Mouse (Mus musculus) neural tube, embryonic 14.5 days (tissue): ENCODE measurements around the gene Zfp949. TPM values are rescaled to one million over a fixed set of nuclear protein-coding genes. Genes with fewer than 3 reads are reported as not detected.
A peak's percentile ranks its signal among the peaks of the same experiment; 100 is the strongest.

Experiments used
- ATAC-seq: fragments of 200-750 bp; cut with Nextera tagmentation; 2 replicates; pipeline ENCODE4 v1.8.0; 2017; ENCODE audit warnings: low read depth, mild to moderate bottlenecking, moderate TSS enrichment, moderate library complexity
- H3K27ac ChIP-seq: fragments of 300-500 bp; sonication (generic); 2 replicates; pipeline ENCODE4 v1.5.1; 2014; ENCODE audit warnings: low read depth, mild to moderate bottlenecking, control low read depth, low read length, moderate library complexity, mixed read lengths
- H3K27me3 ChIP-seq: fragments of 300-500 bp; sonication (generic); 2 replicates; pipeline ENCODE4 v1.6.1; 2014; ENCODE audit warnings: low read length; ENCODE audit not compliant: control insufficient read depth, insufficient read depth
- H3K36me3 ChIP-seq: fragments of 300-500 bp; sonication (generic); 2 replicates; pipeline ENCODE4 v1.6.1; 2014; ENCODE audit warnings: low read length, mixed read lengths; ENCODE audit not compliant: control insufficient read depth, insufficient read depth
- H3K4me1 ChIP-seq: fragments of 300-500 bp; sonication (generic); 2 replicates; pipeline ENCODE4 v1.6.1; 2014; ENCODE audit warnings: low read length; ENCODE audit not compliant: control insufficient read depth, insufficient read depth
- H3K4me2 ChIP-seq: fragments of 300-500 bp; sonication (generic); 2 replicates; pipeline ENCODE4 v1.6.1; 2014; ENCODE audit warnings: mild to moderate bottlenecking, low read depth, low read length, control low read depth
- H3K4me3 ChIP-seq: fragments of 300-500 bp; sonication (generic); 2 replicates; pipeline ENCODE4 v1.5.1; 2014; ENCODE audit warnings: low read depth, low read length, control low read depth, mixed read lengths
- H3K9ac ChIP-seq: fragments of 300-500 bp; sonication (generic); replicated peaks from 2 replicates; pipeline ENCODE4 v1.6.1; 2014; ENCODE audit warnings: low read depth, mild to moderate bottlenecking, control low read depth, low read length, mixed read lengths
- H3K9me3 ChIP-seq: fragments of 300-500 bp; sonication (generic); 2 replicates; pipeline ENCODE4 v1.6.1; 2016; ENCODE audit warnings: low read length; ENCODE audit not compliant: control insufficient read depth
- WGBS: fragments of 180-500 bp; shearing (Covaris S2); extraction: QIAGEN DNeasy Blood & Tissue Kit; methylation state at CpG from one replicate; pipeline ENCODE4 v1.1.7; 2014; 5-methylcytosine and 5-hydroxymethylcytosine counted together
- polyA plus RNA-seq: library from polyadenylated mRNA; unstranded; fragments of >200 nt; fragmentation: Nextera tagmentation; extraction: Ambion mirVana; gene quantifications from 2 replicates; pipeline ENCODE4 v1.2.1, GENCODE M21; 2014

Gene Zfp949
- polyA plus RNA-seq, 1 experiment from 2014 or later = 21.2 TPM

- Histone ChIP-seq H3K4me1 (peaks cover 12% of the 10 kb centered on the region), H3K4me2 (peak overlapping the region; percentile 64), H3K9me3 (no peaks in the 10 kb centered on the region), H3K9ac (peak overlapping the region; percentile 67), H3K36me3 (peaks cover 15% of the 10 kb centered on the region), H3K4me3 (peak overlapping the region; percentile 45), H3K27ac (peak overlapping the region; percentile 74), H3K27me3 (no peaks in the 10 kb centered on the region)
- WGBS = under 1% methylated on average over 10 of the region's 10 CpGs
- peak; percentile 1; the same call in 1 of the 2 replicates for ATAC-seq
Measured at GRCm38 (mm10) chr9:88521961-88522568, 25.8 kb upstream of the Zfp949 start.

- peak overlapping the region; percentile 74 for H3K27ac ChIP-seq
- H3K4me3 ChIP-seq = peak overlapping the region; percentile 45
- H3K9ac ChIP-seq = peak overlapping the region; percentile 67
- H3K36me3 ChIP-seq = peaks cover 15% of the 10 kb centered on the region
- peaks cover 12% of the 10 kb centered on the region for H3K4me1 ChIP-seq
- no peaks in the 10 kb centered on the region for H3K9me3 ChIP-seq
- peak; percentile 91 for ATAC-seq
- peak overlapping the region; percentile 78 for H3K4me2 ChIP-seq
- under 1% methylated on average over 61 of the region's 69 CpGs for WGBS
- no peaks in the 10 kb centered on the region for H3K27me3 ChIP-seq
Measured at GRCm38 (mm10) chr9:88522569-88523334, 25.1 kb upstream of the Zfp949 start.

- Histone ChIP-seq H3K4me2 (peak overlapping the region; percentile 78), H3K9me3 (no peaks in the 10 kb centered on the region), H3K36me3 (peaks cover 15% of the 10 kb centered on the region), H3K27ac (peak overlapping the region; percentile 68; the same call in 1 of the 2 replicates), H3K9ac (peak overlapping the region; percentile 42), H3K4me1 (peaks cover 12% of the 10 kb centered on the region), H3K4me3 (peak overlapping the region; percentile 45), H3K27me3 (no peaks in the 10 kb centered on the region)
- ATAC-seq = no peak
- under 1% methylated on average over 16 of the region's 16 CpGs for WGBS
Measured at GRCm38 (mm10) chr9:88523335-88523668, 24.5 kb upstream of the Zfp949 start.

- H3K4me3 ChIP-seq = no peak overlapping the region
- WGBS = 100% methylated on average over 2 of the region's 2 CpGs
- no peak overlapping the region for H3K27ac ChIP-seq
- peaks cover 14% of the 10 kb centered on the region for H3K36me3 ChIP-seq
- no peak overlapping the region for H3K4me2 ChIP-seq
- no peak for ATAC-seq
- H3K27me3 ChIP-seq = no peaks in the 10 kb centered on the region
- no peaks in the 10 kb centered on the region for H3K9me3 ChIP-seq
- no peak overlapping the region for H3K9ac ChIP-seq
- H3K4me1 ChIP-seq = peaks cover 12% of the 10 kb centered on the region
Measured at GRCm38 (mm10) chr9:88524367-88524766, 23.5 kb upstream of the Zfp949 start.

GRCm38 (mm10) chr9:88524796-88525195, 23.0 kb upstream of the Zfp949 start:
- H3K9me3 ChIP-seq = no peaks in the 10 kb centered on the region
- H3K36me3 ChIP-seq = peaks cover 10% of the 10 kb centered on the region
- H3K27ac ChIP-seq = no peak overlapping the region
- H3K4me1 ChIP-seq = peaks cover 9% of the 10 kb centered on the region
- H3K9ac ChIP-seq = no peak overlapping the region
- ATAC-seq = no peak
- H3K4me2 ChIP-seq = no peak overlapping the region
- H3K4me3 ChIP-seq = no peak overlapping the region
- no peaks in the 10 kb centered on the region for H3K27me3 ChIP-seq
- 76% methylated on average over 3 of the region's 3 CpGs for WGBS

- Histone ChIP-seq H3K36me3 (peaks cover 9% of the 10 kb centered on the region), H3K4me1 (peaks cover 5% of the 10 kb centered on the region), H3K4me2 (no peak overlapping the region), H3K27ac (no peak overlapping the region), H3K9ac (no peak overlapping the region), H3K27me3 (no peaks in the 10 kb centered on the region), H3K9me3 (no peaks in the 10 kb centered on the region), H3K4me3 (no peak overlapping the region)
- no peak for ATAC-seq
- WGBS = 85% methylated on average over 6 of the region's 6 CpGs
Measured at GRCm38 (mm10) chr9:88525341-88525740, 22.5 kb upstream of the Zfp949 start.

- Histone ChIP-seq H3K9me3 (no peaks in the 10 kb centered on the region), H3K27ac (no peak overlapping the region), H3K4me1 (no peaks in the 10 kb centered on the region), H3K9ac (no peak overlapping the region), H3K4me2 (no peak overlapping the region), H3K36me3 (no peaks in the 10 kb centered on the region), H3K27me3 (no peaks in the 10 kb centered on the region), H3K4me3 (no peak overlapping the region)
- ATAC-seq = no peak
- 84% methylated on average over 4 of the region's 4 CpGs for WGBS
Measured at GRCm38 (mm10) chr9:88527956-88528355, 19.9 kb upstream of the Zfp949 start.

GRCm38 (mm10) chr9:88528736-88529135, 19.1 kb upstream of the Zfp949 start:
- H3K9ac ChIP-seq = no peak overlapping the region
- 84% methylated on average over 5 of the region's 5 CpGs for WGBS

GRCm38 (mm10) chr9:88529571-88529970, 18.2 kb upstream of the Zfp949 start:
- Histone ChIP-seq H3K4me3 (no peak overlapping the region), H3K9me3 (no peaks in the 10 kb centered on the region), H3K4me2 (no peak overlapping the region), H3K27ac (no peak overlapping the region), H3K4me1 (no peaks in the 10 kb centered on the region), H3K27me3 (no peaks in the 10 kb centered on the region), H3K36me3 (no peaks in the 10 kb centered on the region), H3K9ac (no peak overlapping the region)
- WGBS = 86% methylated on average over 3 of the region's 3 CpGs
- ATAC-seq = no peak

More at GRCm38 (mm10) chr9:88528736-88529135, 19.1 kb upstream of the Zfp949 start:
- Histone ChIP-seq H3K4me1 (no peaks in the 10 kb centered on the region), H3K27ac (no peak overlapping the region), H3K27me3 (no peaks in the 10 kb centered on the region), H3K4me2 (no peak overlapping the region), H3K36me3 (no peaks in the 10 kb centered on the region), H3K9me3 (no peaks in the 10 kb centered on the region), H3K4me3 (no peak overlapping the region)
- ATAC-seq = no peak
